Mouse (Mus musculus) thymus, postnatal 0 days (tissue): ENCODE measurements around the gene Smim27. TPM values are rescaled to one million over a fixed set of nuclear protein-coding genes. Genes with fewer than 3 reads are reported as not detected.

Source experiments
- polyA plus RNA-seq: library from polyadenylated mRNA; unstranded; fragments of >200 nt; fragmentation: Nextera tagmentation; extraction: Ambion mirVana; gene quantifications from 2 replicates; pipeline ENCODE4 v1.2.1, GENCODE M21; 2015

Smim27 gene
- polyA plus RNA-seq, 1 experiment from 2014 or later = 62.3 TPM

Other genes starting within 250 kb of the Smim27 start
- 25.7 and 26.5 TPM in 2 replicates for gene Aco1, start 126.5 kb upstream of the Smim27 start, polyA plus RNA-seq
- gene Ddx58, start 29.8 kb upstream of the Smim27 start, polyA plus RNA-seq = 22.6 and 24.5 TPM in 2 replicates
- 28.6 and 28.9 TPM in 2 replicates for gene Topors, start 271 bp downstream of the Smim27 start, polyA plus RNA-seq
- 352 and 368 TPM in 2 replicates for gene Ndufb6, start 9.8 kb downstream of the Smim27 start, polyA plus RNA-seq
- gene Tmem215, start 202.6 kb downstream of the Smim27 start, polyA plus RNA-seq = 0.04 TPM in 1 of 2 replicates, not detected in the other